Mouse (Mus musculus): ENCODE data around the gene Wnt5b.

GRCm38 (mm10) chr6:119487619-119488018, 56.5 kb downstream of the Wnt5b start:
- TF ChIP-seq GATA1 (IDR thresholded peaks at IDR 0.05; ENCODE audit: low read length) = no peak
- no peak for TF ChIP-seq TAL1 (IDR thresholded peaks at IDR 0.05; ENCODE audit: low read length)
